Mouse (Mus musculus): ENCODE measurements around the gene Nnat. TPM values are rescaled to one million over a fixed set of nuclear protein-coding genes. Genes with fewer than 3 reads are reported as not detected.

The Nnat gene
- polyA plus RNA-seq, 2 experiments: 10.5 to 12.8 TPM

GRCm38 (mm10) chr2:157540073-157540952 is 19.6 kb upstream of the Nnat start:
- Histone ChIP-seq H3K4me2 (ENCODE audit: low read depth) (no peak overlapping the region), H3K9ac (replicated peaks) (no peak overlapping the region), H3K4me3 (ENCODE audit: insufficient read depth in 1 of 2, low read depth in 2 of 2, low read length in 2 of 2) (no peak overlapping the region), H3K36me3 (replicated peaks; ENCODE audit: control insufficient read depth, insufficient read depth, low read depth) (no peaks in the 10 kb centered on the region), H3K27ac (no peak overlapping the region), H3K27me3 (ENCODE audit: control insufficient read depth, insufficient read depth, low read length) (no peaks in the 10 kb centered on the region), H3K4me1 (replicated peaks; ENCODE audit: control insufficient read depth in 2 of 2, insufficient read depth in 2 of 2, low read length in 1 of 2) (peaks cover 0 to 14% of the 10 kb centered on the region in 2 experiments; a peak in 3 of 4 replicates), H3K9me3 (ENCODE audit: control insufficient read depth, low read length) (no peaks in the 10 kb centered on the region)
- 63% methylated on average over 24 of the region's 24 CpGs for WGBS (ENCODE audit: insufficient replicate concordance)
- no peak for DNase-seq (ENCODE audit: low read depth in 3 of 3, low spot score in 3 of 3)
- TF ChIP-seq EP300 (IDR thresholded peaks at IDR 0.05; ENCODE audit: low read depth) (no peak), CTCF (IDR thresholded peaks at IDR 0.05; ENCODE audit: low read depth) (no peak)
- ATAC-seq (ENCODE audit: insufficient read depth): no peak

GRCm38 (mm10) chr2:157540953-157541569 is 18.8 kb upstream of the Nnat start:
- Histone ChIP-seq H3K9me3 (ENCODE audit: control insufficient read depth, low read length) (no peaks in the 10 kb centered on the region), H3K27ac (no peak overlapping the region), H3K36me3 (replicated peaks; ENCODE audit: control insufficient read depth, insufficient read depth, low read depth) (no peaks in the 10 kb centered on the region), H3K4me3 (ENCODE audit: insufficient read depth in 1 of 2, low read depth in 2 of 2, low read length in 2 of 2) (no peak overlapping the region), H3K27me3 (ENCODE audit: control insufficient read depth, insufficient read depth, low read length) (no peaks in the 10 kb centered on the region), H3K9ac (replicated peaks) (no peak overlapping the region), H3K4me2 (ENCODE audit: low read depth) (no peak overlapping the region), H3K4me1 (replicated peaks; ENCODE audit: control insufficient read depth in 2 of 2, insufficient read depth in 2 of 2, low read length in 1 of 2) (peaks cover 0 to 14% of the 10 kb centered on the region in 2 experiments; a peak in 3 of 4 replicates)
- DNase-seq (ENCODE audit: low read depth in 3 of 3, low spot score in 3 of 3) (no peak), ATAC-seq (ENCODE audit: insufficient read depth) (no peak)
- TF ChIP-seq EP300 (IDR thresholded peaks at IDR 0.05; ENCODE audit: low read depth) (no peak), CTCF (IDR thresholded peaks at IDR 0.05; ENCODE audit: low read depth) (no peak)
- 63% methylated on average over 9 of the region's 9 CpGs for WGBS (ENCODE audit: insufficient replicate concordance)

GRCm38 (mm10) chr2:157541631-157542030 is 18.2 kb upstream of the Nnat start:
- DNase-seq (ENCODE audit: low read depth in 3 of 3, low spot score in 3 of 3) (no peak), ATAC-seq (ENCODE audit: insufficient read depth) (no peak)
- whole genome bisulfite sequencing (ENCODE audit: insufficient replicate concordance): 73% methylated on average over 8 of the region's 8 CpGs
- Histone ChIP-seq H3K9me3 (ENCODE audit: control insufficient read depth, low read length) (no peaks in the 10 kb centered on the region), H3K4me2 (ENCODE audit: low read depth) (no peak overlapping the region), H3K9ac (replicated peaks) (no peak overlapping the region), H3K36me3 (replicated peaks; ENCODE audit: control insufficient read depth, insufficient read depth, low read depth) (no peaks in the 10 kb centered on the region), H3K27ac (no peak overlapping the region), H3K4me1 (replicated peaks; ENCODE audit: control insufficient read depth in 2 of 2, insufficient read depth in 2 of 2, low read length in 1 of 2) (peaks cover 0 to 14% of the 10 kb centered on the region in 2 experiments; a peak in 3 of 4 replicates), H3K4me3 (ENCODE audit: insufficient read depth in 1 of 2, low read depth in 2 of 2, low read length in 2 of 2) (no peak overlapping the region), H3K27me3 (ENCODE audit: control insufficient read depth, insufficient read depth, low read length) (no peaks in the 10 kb centered on the region)
- TF ChIP-seq EP300 (IDR thresholded peaks at IDR 0.05; ENCODE audit: low read depth): no peak

- WGBS (ENCODE audit: insufficient replicate concordance): 68% methylated on average over 4 of the region's 4 CpGs
- no peak overlapping the region for H3K4me2 ChIP-seq (ENCODE audit: low read depth)
- TF ChIP-seq CTCF (IDR thresholded peaks at IDR 0.05; ENCODE audit: low read depth): no peak
- TF ChIP-seq EP300 (IDR thresholded peaks at IDR 0.05; ENCODE audit: low read depth): no peak
- no peaks in the 10 kb centered on the region for H3K36me3 ChIP-seq (replicated peaks; ENCODE audit: control insufficient read depth, insufficient read depth, low read depth)
- H3K4me1 ChIP-seq (replicated peaks; ENCODE audit: control insufficient read depth in 2 of 2, insufficient read depth in 2 of 2, low read length in 1 of 2): peaks cover 0 to 14% of the 10 kb centered on the region in 2 experiments; a peak in 3 of 4 replicates
- DNase-seq (ENCODE audit: low read depth in 3 of 3, low spot score in 3 of 3) (no peak), ATAC-seq (ENCODE audit: insufficient read depth) (no peak)
- H3K9ac ChIP-seq (replicated peaks): no peak overlapping the region
- no peak overlapping the region for H3K4me3 ChIP-seq (ENCODE audit: insufficient read depth in 1 of 2, low read depth in 2 of 2, low read length in 2 of 2)
- no peaks in the 10 kb centered on the region for H3K9me3 ChIP-seq (ENCODE audit: control insufficient read depth, low read length)
- no peaks in the 10 kb centered on the region for H3K27me3 ChIP-seq (ENCODE audit: control insufficient read depth, insufficient read depth, low read length)
- no peak overlapping the region for H3K27ac ChIP-seq
Observed at GRCm38 (mm10) chr2:157542415-157542814, 17.5 kb upstream of the Nnat start.

- DNase-seq (ENCODE audit: low read depth in 3 of 3, low spot score in 3 of 3) (no peak), ATAC-seq (ENCODE audit: insufficient read depth) (no peak)
- H3K4me1 ChIP-seq (replicated peaks; ENCODE audit: control insufficient read depth in 2 of 2, insufficient read depth in 2 of 2, low read length in 1 of 2): peaks cover 0 to 14% of the 10 kb centered on the region in 2 experiments; a peak in 3 of 4 replicates
- no peak for TF ChIP-seq EP300 (IDR thresholded peaks at IDR 0.05; ENCODE audit: low read depth)
- TF ChIP-seq CTCF (IDR thresholded peaks at IDR 0.05; ENCODE audit: low read depth): no peak
- H3K4me3 ChIP-seq (ENCODE audit: insufficient read depth in 1 of 2, low read depth in 2 of 2, low read length in 2 of 2): no peak overlapping the region
- H3K4me2 ChIP-seq (ENCODE audit: low read depth): no peak overlapping the region
- H3K9me3 ChIP-seq (ENCODE audit: control insufficient read depth, low read length): no peaks in the 10 kb centered on the region
- WGBS (ENCODE audit: insufficient replicate concordance): 68% methylated on average over 9 of the region's 9 CpGs
- no peaks in the 10 kb centered on the region for H3K36me3 ChIP-seq (replicated peaks; ENCODE audit: control insufficient read depth, insufficient read depth, low read depth)
- no peaks in the 10 kb centered on the region for H3K27me3 ChIP-seq (ENCODE audit: control insufficient read depth, insufficient read depth, low read length)
- H3K9ac ChIP-seq (replicated peaks): no peak overlapping the region
- no peak overlapping the region for H3K27ac ChIP-seq
Observed at GRCm38 (mm10) chr2:157544333-157544888, 15.5 kb upstream of the Nnat start.

Data from liver, embryonic 14.5 days (tissue).